Mouse (Mus musculus): Measurements from ENCODE around the gene Sec22c. TPM values are rescaled to one million over a fixed set of nuclear protein-coding genes. Genes with fewer than 3 reads are reported as not detected.

Gene Sec22c
- polyA plus RNA-seq, 1 experiment from 2014 or later = 8.8 TPM

DNA sequence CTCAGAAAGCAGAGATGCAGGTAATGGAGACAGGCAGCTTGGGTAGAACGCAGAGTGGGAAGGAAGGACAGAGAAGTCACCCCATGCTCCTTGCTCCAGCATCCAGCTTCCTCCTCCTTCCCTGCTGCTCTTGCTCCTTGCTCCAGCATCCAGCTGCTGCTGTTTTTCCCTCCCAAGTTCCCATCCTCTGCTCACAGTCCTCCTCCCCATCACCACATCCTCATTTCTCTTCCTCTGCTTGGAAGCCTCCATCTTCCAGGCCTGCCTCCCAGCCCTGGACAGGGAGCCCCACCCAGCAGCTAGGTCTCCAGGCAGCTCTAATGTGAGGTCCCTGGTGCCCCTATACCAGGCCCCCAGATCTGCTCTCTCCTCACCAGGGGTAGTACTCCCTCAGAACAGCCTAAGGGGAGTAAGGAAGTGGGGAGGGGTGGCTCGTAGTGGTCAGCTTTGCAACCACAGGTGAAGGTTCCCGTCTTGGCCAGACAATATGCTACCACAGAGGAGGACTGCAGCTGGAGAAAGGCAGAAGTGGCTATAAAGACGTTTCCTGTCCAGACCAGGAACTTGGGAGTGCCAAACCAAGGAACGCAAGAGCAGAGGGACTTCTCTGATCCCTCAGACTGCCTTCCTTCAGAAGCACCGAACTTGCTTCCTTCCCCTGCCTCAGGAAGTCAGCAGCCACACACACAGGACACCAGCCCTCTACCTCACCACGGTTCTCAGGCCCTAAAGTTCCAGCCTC lies 69.3 kb downstream of the Sec22c start:
- WGBS = 51% methylated on average over 7 of the region's 7 CpGs
- Histone ChIP-seq H3K4me3 (no peak overlapping the region), H3K36me3 (no peaks in the 10 kb centered on the region), H3K9me3 (no peaks in the 10 kb centered on the region), H3K4me1 (peaks cover 10% of the 10 kb centered on the region), H3K27ac (no peak overlapping the region), H3K27me3 (ENCODE audit: insufficient read depth, poor library complexity, severe bottlenecking) (peaks cover 62% of the 10 kb centered on the region)
- no peak for DNase-seq (ENCODE audit: low spot score)

GRCm38 (mm10) chr9:121633306-121633705 lies 72.0 kb downstream of the Sec22c start:
- Histone ChIP-seq H3K27ac (no peak overlapping the region), H3K9me3 (no peaks in the 10 kb centered on the region), H3K36me3 (no peaks in the 10 kb centered on the region), H3K27me3 (ENCODE audit: insufficient read depth, poor library complexity, severe bottlenecking) (peaks cover 35% of the 10 kb centered on the region), H3K4me3 (no peak overlapping the region), H3K4me1 (peaks cover 10% of the 10 kb centered on the region)
- no peak for DNase-seq (ENCODE audit: low spot score)
- 72% methylated on average over 6 of the region's 6 CpGs for whole genome bisulfite sequencing

- H3K4me3 ChIP-seq = no peak overlapping the region
- H3K36me3 ChIP-seq = no peaks in the 10 kb centered on the region
- H3K27ac ChIP-seq = no peak overlapping the region
- DNase-seq (ENCODE audit: low spot score) = no peak
- no peaks in the 10 kb centered on the region for H3K9me3 ChIP-seq
- peaks cover 10% of the 10 kb centered on the region for H3K4me1 ChIP-seq
- 88% methylated on average over 10 of the region's 10 CpGs for WGBS
- peaks cover 31% of the 10 kb centered on the region for H3K27me3 ChIP-seq (ENCODE audit: insufficient read depth, poor library complexity, severe bottlenecking)
Measured at GRCm38 (mm10) chr9:121632891-121633290, 72.4 kb downstream of the Sec22c start.

DNA sequence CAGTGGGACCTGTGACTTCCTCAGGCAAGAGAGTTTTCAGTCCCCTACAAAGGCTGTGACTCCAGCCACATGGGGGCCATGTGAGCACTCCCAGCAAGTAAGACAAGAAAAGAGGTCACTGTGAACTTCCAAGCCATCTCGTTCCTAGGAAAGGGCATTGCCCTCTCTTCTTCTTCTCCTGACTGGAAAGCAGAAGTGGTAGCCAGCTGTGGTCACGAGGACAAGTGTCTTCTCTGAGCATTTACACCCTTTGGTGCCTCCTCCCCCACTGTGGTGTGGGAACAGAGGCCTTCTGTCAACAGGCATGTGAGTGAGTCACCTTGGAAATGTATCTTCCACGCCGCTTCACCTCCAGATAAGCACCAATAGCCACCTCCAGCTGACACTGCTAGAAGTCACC lies 73.3 kb downstream of the Sec22c start:
- Histone ChIP-seq H3K27ac (no peak overlapping the region), H3K27me3 (ENCODE audit: insufficient read depth, poor library complexity, severe bottlenecking) (peaks cover 24% of the 10 kb centered on the region), H3K36me3 (no peaks in the 10 kb centered on the region), H3K9me3 (no peaks in the 10 kb centered on the region), H3K4me3 (no peak overlapping the region), H3K4me1 (peaks cover 10% of the 10 kb centered on the region)
- no peak for DNase-seq (ENCODE audit: low spot score)
- WGBS = 28% methylated on average over 4 of the region's 4 CpGs

GRCm38 (mm10) chr9:121630627-121631026 lies 74.7 kb downstream of the Sec22c start:
- Histone ChIP-seq H3K27ac (no peak overlapping the region), H3K36me3 (no peaks in the 10 kb centered on the region), H3K27me3 (ENCODE audit: insufficient read depth, poor library complexity, severe bottlenecking) (peaks cover 12% of the 10 kb centered on the region), H3K4me3 (no peak overlapping the region), H3K4me1 (peaks cover 10% of the 10 kb centered on the region), H3K9me3 (no peaks in the 10 kb centered on the region)
- 82% methylated on average over 1 of the region's 1 CpGs for WGBS
- DNase-seq (ENCODE audit: low spot score) = no peak

Other genes with a start within 250 kb of the Sec22c start
- gene Cck, start 209.8 kb downstream of the Sec22c start, polyA plus RNA-seq (2016; fragmentation: Nextera tagmentation; extraction: Ambion mirVana) = 11.2 and 12.5 TPM in 2 replicates
- gene Lyzl4, start 63.4 kb downstream of the Sec22c start, polyA plus RNA-seq (2016; fragmentation: Nextera tagmentation; extraction: Ambion mirVana) = not detected in 2 replicates
- gene Vipr1, start 62.8 kb downstream of the Sec22c start, polyA plus RNA-seq (2016; fragmentation: Nextera tagmentation; extraction: Ambion mirVana) = 0.30 and 0.63 TPM in 2 replicates
- gene Ss18l2, start 4.8 kb upstream of the Sec22c start, polyA plus RNA-seq (2016; fragmentation: Nextera tagmentation; extraction: Ambion mirVana) = 115 and 138 TPM in 2 replicates
- 48.7 and 49.8 TPM in 2 replicates for gene Nktr, start 13.7 kb upstream of the Sec22c start, polyA plus RNA-seq (2016; fragmentation: Nextera tagmentation; extraction: Ambion mirVana)
- gene Zfp651, start 53.8 kb upstream of the Sec22c start, polyA plus RNA-seq (2016; fragmentation: Nextera tagmentation; extraction: Ambion mirVana) = 6.3 and 7.2 TPM in 2 replicates
- gene Klhl40, start 72.1 kb upstream of the Sec22c start, polyA plus RNA-seq (2016; fragmentation: Nextera tagmentation; extraction: Ambion mirVana) = 0.36 and 0.38 TPM in 2 replicates
- gene Hhatl, start 87.0 kb upstream of the Sec22c start, polyA plus RNA-seq (2016; fragmentation: Nextera tagmentation; extraction: Ambion mirVana) = 0.84 and 2.0 TPM in 2 replicates
- gene Ccdc13, start 134.0 kb upstream of the Sec22c start, polyA plus RNA-seq (2016; fragmentation: Nextera tagmentation; extraction: Ambion mirVana) = 0.21 and 0.28 TPM in 2 replicates
- gene Higd1a, start 152.9 kb upstream of the Sec22c start, polyA plus RNA-seq (2016; fragmentation: Nextera tagmentation; extraction: Ambion mirVana) = 254 and 270 TPM in 2 replicates
- 0.31 TPM in 1 of 2 replicates, not detected in the other for gene Ackr2, start 192.9 kb upstream of the Sec22c start, polyA plus RNA-seq (2016; fragmentation: Nextera tagmentation; extraction: Ambion mirVana)
- gene Cyp8b1, start 210.8 kb upstream of the Sec22c start, polyA plus RNA-seq (2016; fragmentation: Nextera tagmentation; extraction: Ambion mirVana) = not detected in 2 replicates
- gene Fam198a, start 245.5 kb upstream of the Sec22c start, polyA plus RNA-seq (2016; fragmentation: Nextera tagmentation; extraction: Ambion mirVana) = 0.42 and 0.72 TPM in 2 replicates